Mouse (Mus musculus): ENCODE data around the gene Cfb.

Gene Cfb

GRCm38 (mm10) chr17:34884704-34885103 lies 22.4 kb upstream of the Cfb start:
- DNase-seq (ENCODE audit: low spot score) = no peak

- no peak for DNase-seq (ENCODE audit: low spot score)
Measured at GRCm38 (mm10) chr17:34883332-34883731, 21.0 kb upstream of the Cfb start.

GRCm38 (mm10) chr17:34881683-34882310 lies 19.5 kb upstream of the Cfb start, which contains the start of gene Gm20547:
Gene Gm20547 (minus strand): TSS chr17:34882042.
- no peak for DNase-seq (ENCODE audit: low spot score)

GRCm38 (mm10) chr17:34881166-34881565 lies 18.8 kb upstream of the Cfb start:
- DNase-seq (ENCODE audit: low spot score) = no peak

GRCm38 (mm10) chr17:34879336-34879879 lies 17.1 kb upstream of the Cfb start, which contains the start of gene Zbtb12:
Gene Zbtb12 (plus strand): TSS chr17:34879483.
- DNase-seq (ENCODE audit: low spot score) = no peak

- no peak for DNase-seq (ENCODE audit: low spot score)
Measured at GRCm38 (mm10) chr17:34874321-34874720, 12.0 kb upstream of the Cfb start.

- DNase-seq (ENCODE audit: low spot score) = no peak
Measured at GRCm38 (mm10) chr17:34865981-34866380, 3.7 kb upstream of the Cfb start.

GRCm38 (mm10) chr17:34861704-34862415 lies 458 bp downstream of the Cfb start:
- DNase-seq (ENCODE audit: low spot score) = no peak

GRCm38 (mm10) chr17:34860514-34860913 lies 1.8 kb downstream of the Cfb start:
- no peak for DNase-seq (ENCODE audit: low spot score)

GRCm38 (mm10) chr17:34858670-34859069 lies 3.6 kb downstream of the Cfb start:
- no peak for DNase-seq (ENCODE audit: low spot score)

- peak; percentile 41 for DNase-seq (ENCODE audit: low spot score)
Measured at GRCm38 (mm10) chr17:34855825-34856224, 6.5 kb downstream of the Cfb start.

- DNase-seq (ENCODE audit: low spot score) = no peak
Measured at GRCm38 (mm10) chr17:34854761-34855160, 7.6 kb downstream of the Cfb start.

GRCm38 (mm10) chr17:34853511-34853910 lies 8.8 kb downstream of the Cfb start:
- DNase-seq (ENCODE audit: low spot score) = no peak

- DNase-seq (ENCODE audit: low spot score) = no peak
Measured at GRCm38 (mm10) chr17:34850517-34851125, 11.7 kb downstream of the Cfb start.

- peak; percentile 98 for DNase-seq (ENCODE audit: low spot score)
Measured at GRCm38 (mm10) chr17:34849722-34850516, 12.4 kb downstream of the Cfb start, which contains the start of the genes Skiv2l and Nelfe. Gene Skiv2l (minus strand): TSS chr17:34850210. Gene Nelfe (plus strand): TSS chr17:34850391.

- DNase-seq (ENCODE audit: low spot score) = no peak
Measured at GRCm38 (mm10) chr17:34847615-34848014, 14.7 kb downstream of the Cfb start.

GRCm38 (mm10) chr17:34847192-34847591 lies 15.1 kb downstream of the Cfb start:
- no peak for DNase-seq (ENCODE audit: low spot score)

GRCm38 (mm10) chr17:34844884-34845283 lies 17.4 kb downstream of the Cfb start:
- DNase-seq (ENCODE audit: low spot score) = no peak

GRCm38 (mm10) chr17:34840736-34841307 lies 21.5 kb downstream of the Cfb start:
- DNase-seq (ENCODE audit: low spot score) = no peak

- DNase-seq (ENCODE audit: low spot score) = no peak
Measured at GRCm38 (mm10) chr17:34838785-34839184, 23.5 kb downstream of the Cfb start.

Measured in ovary, postnatal 36 days (tissue).